Mouse (Mus musculus): Measurements from ENCODE around the gene 6330403K07Rik. TPM values are rescaled to one million over a fixed set of nuclear protein-coding genes. Genes with fewer than 3 reads are reported as not detected.
A peak's percentile ranks its signal among the peaks of the same experiment; 100 is the strongest.

Gene 6330403K07Rik
- polyA plus RNA-seq, 2 experiments, result 0.86 to 1.7 TPM

GRCm38 (mm10) chr11:71008321-71008720 is 25.0 kb downstream of the 6330403K07Rik start:
- ATAC-seq (ENCODE audit: insufficient read depth) (no peak), DNase-seq (ENCODE audit: low read depth in 3 of 3, low spot score in 3 of 3) (no peak)
- Histone ChIP-seq H3K4me2 (ENCODE audit: low read depth) (no peak overlapping the region), H3K36me3 (replicated peaks; ENCODE audit: control insufficient read depth, insufficient read depth, low read depth) (peaks cover 35% of the 10 kb centered on the region), H3K9me3 (ENCODE audit: control insufficient read depth, low read length) (no peaks in the 10 kb centered on the region), H3K4me3 (ENCODE audit: insufficient read depth in 1 of 2, low read depth in 2 of 2, low read length in 2 of 2) (no peak overlapping the region), H3K9ac (replicated peaks) (no peak overlapping the region), H3K27me3 (ENCODE audit: control insufficient read depth, insufficient read depth, low read length) (no peaks in the 10 kb centered on the region), H3K4me1 (replicated peaks; ENCODE audit: control insufficient read depth in 2 of 2, insufficient read depth in 2 of 2, low read length in 1 of 2) (peaks cover 0 to 3% of the 10 kb centered on the region in 2 experiments; a peak in 3 of 4 replicates), H3K27ac (no peak overlapping the region)
- TF ChIP-seq CTCF (IDR thresholded peaks at IDR 0.05; ENCODE audit: low read depth) (no peak), EP300 (IDR thresholded peaks at IDR 0.05; ENCODE audit: low read depth) (no peak)
- WGBS (ENCODE audit: insufficient replicate concordance), result 76% methylated on average over 3 of the region's 3 CpGs

GRCm38 (mm10) chr11:71007831-71008230 is 25.5 kb downstream of the 6330403K07Rik start:
- no peak overlapping the region for H3K27ac ChIP-seq
- H3K9me3 ChIP-seq (ENCODE audit: control insufficient read depth, low read length), result no peaks in the 10 kb centered on the region
- H3K4me1 ChIP-seq (replicated peaks; ENCODE audit: control insufficient read depth in 2 of 2, insufficient read depth in 2 of 2, low read length in 1 of 2), result peaks cover 3% of the 10 kb centered on the region in 2 experiments
- H3K4me3 ChIP-seq (ENCODE audit: insufficient read depth in 1 of 2, low read depth in 2 of 2, low read length in 2 of 2), result no peak overlapping the region
- H3K36me3 ChIP-seq (replicated peaks; ENCODE audit: control insufficient read depth, insufficient read depth, low read depth), result peaks cover 33% of the 10 kb centered on the region
- H3K4me2 ChIP-seq (ENCODE audit: low read depth), result no peak overlapping the region
- 79% methylated on average over 7 of the region's 7 CpGs for WGBS (ENCODE audit: insufficient replicate concordance)
- H3K27me3 ChIP-seq (ENCODE audit: control insufficient read depth, insufficient read depth, low read length), result no peaks in the 10 kb centered on the region
- ATAC-seq (ENCODE audit: insufficient read depth), result no peak
- TF ChIP-seq EP300 (IDR thresholded peaks at IDR 0.05; ENCODE audit: low read depth) (no peak), CTCF (IDR thresholded peaks at IDR 0.05; ENCODE audit: low read depth) (no peak)
- H3K9ac ChIP-seq (replicated peaks), result no peak overlapping the region
- no peak for DNase-seq (ENCODE audit: low read depth in 3 of 3, low spot score in 3 of 3)

- Histone ChIP-seq H3K27me3 (ENCODE audit: control insufficient read depth, insufficient read depth, low read length) (no peaks in the 10 kb centered on the region), H3K9me3 (ENCODE audit: control insufficient read depth, low read length) (no peaks in the 10 kb centered on the region), H3K27ac (no peak overlapping the region), H3K4me2 (ENCODE audit: low read depth) (no peak overlapping the region), H3K4me3 (ENCODE audit: insufficient read depth in 1 of 2, low read depth in 2 of 2, low read length in 2 of 2) (no peak overlapping the region), H3K4me1 (replicated peaks; ENCODE audit: control insufficient read depth in 2 of 2, insufficient read depth in 2 of 2, low read length in 1 of 2) (peaks cover 8 to 9% of the 10 kb centered on the region in 2 experiments), H3K36me3 (replicated peaks; ENCODE audit: control insufficient read depth, insufficient read depth, low read depth) (peaks cover 26% of the 10 kb centered on the region), H3K9ac (replicated peaks) (no peak overlapping the region)
- ATAC-seq (ENCODE audit: insufficient read depth), result no peak
- no peak for DNase-seq (ENCODE audit: low read depth in 3 of 3, low spot score in 3 of 3)
- no peak for TF ChIP-seq EP300 (IDR thresholded peaks at IDR 0.05; ENCODE audit: low read depth)
- no peak for TF ChIP-seq CTCF (IDR thresholded peaks at IDR 0.05; ENCODE audit: low read depth)
- WGBS (ENCODE audit: insufficient replicate concordance), result 80% methylated on average over 6 of the region's 6 CpGs
These were observed 26.3 kb downstream of the 6330403K07Rik start for GRCm38 (mm10) chr11:71007026-71007425.

GRCm38 (mm10) chr11:71005046-71005445 is 28.3 kb downstream of the 6330403K07Rik start:
- Histone ChIP-seq H3K9me3 (ENCODE audit: control insufficient read depth, low read length) (no peaks in the 10 kb centered on the region), H3K27ac (0 out of 2 replicates have a peak overlapping the region, but pooled peaks have one; percentile 7), H3K9ac (replicated peaks) (0 out of 2 replicates have a peak overlapping the region, but pooled peaks have one; percentile 20), H3K4me2 (ENCODE audit: low read depth) (peak overlapping the region; percentile 93), H3K27me3 (ENCODE audit: control insufficient read depth, insufficient read depth, low read length) (no peaks in the 10 kb centered on the region), H3K4me3 (ENCODE audit: insufficient read depth in 1 of 2, low read depth in 2 of 2, low read length in 2 of 2) (peak overlapping the region; percentile 74 to 92; a peak in 3 of 4 replicates), H3K36me3 (replicated peaks; ENCODE audit: control insufficient read depth, insufficient read depth, low read depth) (peaks cover 12% of the 10 kb centered on the region), H3K4me1 (replicated peaks; ENCODE audit: control insufficient read depth in 2 of 2, insufficient read depth in 2 of 2, low read length in 1 of 2) (peaks cover 8 to 9% of the 10 kb centered on the region in 2 experiments)
- no peak for DNase-seq (ENCODE audit: low read depth in 3 of 3, low spot score in 3 of 3)
- WGBS (ENCODE audit: insufficient replicate concordance), result 49% methylated on average over 5 of the region's 5 CpGs
- TF ChIP-seq EP300 (IDR thresholded peaks at IDR 0.05; ENCODE audit: low read depth) (no peak), CTCF (IDR thresholded peaks at IDR 0.05; ENCODE audit: low read depth) (no peak)
- no peak for ATAC-seq (ENCODE audit: insufficient read depth)

GRCm38 (mm10) chr11:71004316-71004773 is 29.0 kb downstream of the 6330403K07Rik start, which contains the start of gene Dhx33:
Gene Dhx33 (minus strand): TSS chr11:71004437.
- no peaks in the 10 kb centered on the region for H3K27me3 ChIP-seq (ENCODE audit: control insufficient read depth, insufficient read depth, low read length)
- TF ChIP-seq CTCF (IDR thresholded peaks at IDR 0.05; ENCODE audit: low read depth) (peak; percentile 63), EP300 (IDR thresholded peaks at IDR 0.05; ENCODE audit: low read depth) (no peak)
- peak within 1 kb of the TSS; percentile 74 to 92 for H3K4me3 ChIP-seq (ENCODE audit: insufficient read depth in 1 of 2, low read depth in 2 of 2, low read length in 2 of 2)
- H3K4me1 ChIP-seq (replicated peaks; ENCODE audit: control insufficient read depth in 2 of 2, insufficient read depth in 2 of 2, low read length in 1 of 2), result peaks cover 8 to 9% of the 10 kb centered on the region in 2 experiments
- DNase-seq (ENCODE audit: low read depth in 3 of 3, low spot score in 3 of 3), result peak; percentile 94 to 95 (median 94)
- peaks cover 6% of the 10 kb centered on the region for H3K36me3 ChIP-seq (replicated peaks; ENCODE audit: control insufficient read depth, insufficient read depth, low read depth)
- peak within 1 kb of the TSS; percentile 93 for H3K4me2 ChIP-seq (ENCODE audit: low read depth)
- under 1% methylated on average over 35 of the region's 35 CpGs for WGBS (ENCODE audit: insufficient replicate concordance)
- ATAC-seq (ENCODE audit: insufficient read depth), result peak; percentile 94
- peak within 1 kb of the TSS; percentile 24 for H3K27ac ChIP-seq
- H3K9me3 ChIP-seq (ENCODE audit: control insufficient read depth, low read length), result no peaks in the 10 kb centered on the region
- H3K9ac ChIP-seq (replicated peaks), result peak within 1 kb of the TSS; percentile 69

Data from liver, embryonic 14.5 days (tissue).